Mouse (Mus musculus): ENCODE results near the gene Plcb1.

DNA sequence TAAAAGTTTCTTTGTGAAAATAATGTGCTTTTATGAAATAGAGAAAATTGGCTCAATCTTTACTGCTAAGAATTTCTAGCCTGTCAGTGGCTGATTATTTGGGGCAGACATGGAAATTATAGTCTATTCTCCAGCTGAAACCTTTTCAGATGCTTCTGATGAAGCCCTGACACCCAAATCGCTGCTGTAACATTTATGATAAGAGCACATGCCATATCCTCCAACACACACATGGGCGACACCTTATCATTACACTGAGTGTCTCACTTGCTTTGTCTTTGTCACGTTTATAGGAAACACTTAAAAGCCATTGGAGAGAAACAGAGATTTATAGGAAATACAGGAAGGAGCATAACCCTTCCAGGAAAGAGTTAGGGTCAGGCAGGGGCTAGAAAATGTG, 379.6 kb downstream of the Plcb1 start:
- TF ChIP-seq CTCF (IDR thresholded peaks at IDR 0.05; ENCODE audit: low read depth) (no peak), EP300 (IDR thresholded peaks at IDR 0.05; ENCODE audit: low read depth) (no peak)
